Mouse (Mus musculus): Measurements from ENCODE around the gene Gmds.

Gene Gmds

GRCm38 (mm10) chr13:32145916-32146315 is 192.6 kb downstream of the Gmds start:
- DNase-seq, result no peak

- DNase-seq, result no peak
These were observed 193.4 kb downstream of the Gmds start for GRCm38 (mm10) chr13:32145179-32145578.

GRCm38 (mm10) chr13:32143651-32144050 is 194.9 kb downstream of the Gmds start:
- DNase-seq, result no peak

GRCm38 (mm10) chr13:32134663-32135273 is 203.8 kb downstream of the Gmds start:
- DNase-seq, result no peak

- no peak for DNase-seq
These were observed 208.6 kb downstream of the Gmds start for GRCm38 (mm10) chr13:32129970-32130369.

- no peak for DNase-seq
These were observed 220.2 kb downstream of the Gmds start for GRCm38 (mm10) chr13:32118386-32118785.

GRCm38 (mm10) chr13:32115468-32115867 is 223.1 kb downstream of the Gmds start:
- DNase-seq, result no peak

- no peak for DNase-seq
These were observed 224.7 kb downstream of the Gmds start for GRCm38 (mm10) chr13:32113875-32114274.

GRCm38 (mm10) chr13:32088303-32088977 is 250.1 kb downstream of the Gmds start:
- no peak for DNase-seq

- DNase-seq, result no peak
These were observed 257.9 kb downstream of the Gmds start for GRCm38 (mm10) chr13:32080520-32081249.

- no peak for DNase-seq
These were observed 264.9 kb downstream of the Gmds start for GRCm38 (mm10) chr13:32073630-32074029.

GRCm38 (mm10) chr13:32055321-32055720 is 283.2 kb downstream of the Gmds start:
- DNase-seq, result peak; percentile 74

GRCm38 (mm10) chr13:32053587-32053986 is 285.0 kb downstream of the Gmds start:
- DNase-seq, result no peak

- no peak for DNase-seq
These were observed 290.3 kb downstream of the Gmds start for GRCm38 (mm10) chr13:32047980-32048959.

- no peak for DNase-seq
These were observed 291.6 kb downstream of the Gmds start for GRCm38 (mm10) chr13:32046961-32047360.

- no peak for DNase-seq
These were observed 295.8 kb downstream of the Gmds start for GRCm38 (mm10) chr13:32042748-32043147.

- no peak for DNase-seq
These were observed 297.7 kb downstream of the Gmds start for GRCm38 (mm10) chr13:32040822-32041221.

- DNase-seq, result no peak
These were observed 301.6 kb downstream of the Gmds start for GRCm38 (mm10) chr13:32036902-32037301.

- no peak for DNase-seq
These were observed 303.6 kb downstream of the Gmds start for GRCm38 (mm10) chr13:32034799-32035448.

- no peak for DNase-seq
These were observed 304.4 kb downstream of the Gmds start for GRCm38 (mm10) chr13:32034139-32034538.

- DNase-seq, result no peak
These were observed 312.1 kb downstream of the Gmds start for GRCm38 (mm10) chr13:32026226-32026975.

Data from kidney, postnatal 14 days (tissue).